Mouse (Mus musculus): Measurements from ENCODE around the gene Hoxb1.

Gene Hoxb1

GRCm38 (mm10) chr11:96334002-96334364 is 31.6 kb upstream of the Hoxb1 start:
- no peak for DNase-seq (ENCODE audit: low spot score)

GRCm38 (mm10) chr11:96334998-96335397 is 30.6 kb upstream of the Hoxb1 start:
- DNase-seq (ENCODE audit: low spot score) = no peak

DNA sequence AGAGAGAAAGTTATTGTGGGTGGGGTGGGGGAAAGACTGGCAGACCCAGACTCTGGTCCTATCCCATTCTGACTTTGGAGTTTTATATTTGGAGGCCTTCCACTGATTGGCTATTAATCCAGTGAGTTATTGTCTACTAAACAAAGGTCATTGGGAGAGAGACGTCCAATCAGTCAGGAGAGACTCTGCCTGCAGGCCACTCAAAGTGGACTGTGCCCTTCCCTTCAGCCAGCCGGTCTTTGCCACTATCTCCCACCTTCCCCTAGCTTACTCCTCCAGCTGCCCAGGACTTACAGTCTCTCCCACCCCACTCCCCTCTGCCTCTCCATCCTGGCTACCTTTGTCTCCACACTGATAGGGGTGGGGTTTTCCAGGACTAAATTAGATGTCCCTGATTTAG is 29.0 kb upstream of the Hoxb1 start:
- no peak for DNase-seq (ENCODE audit: low spot score)

- no peak for DNase-seq (ENCODE audit: low spot score)
These were observed 28.5 kb upstream of the Hoxb1 start for GRCm38 (mm10) chr11:96337026-96337425.

GRCm38 (mm10) chr11:96338957-96339855 is 26.3 kb upstream of the Hoxb1 start:
- no peak for DNase-seq (ENCODE audit: low spot score)

DNA sequence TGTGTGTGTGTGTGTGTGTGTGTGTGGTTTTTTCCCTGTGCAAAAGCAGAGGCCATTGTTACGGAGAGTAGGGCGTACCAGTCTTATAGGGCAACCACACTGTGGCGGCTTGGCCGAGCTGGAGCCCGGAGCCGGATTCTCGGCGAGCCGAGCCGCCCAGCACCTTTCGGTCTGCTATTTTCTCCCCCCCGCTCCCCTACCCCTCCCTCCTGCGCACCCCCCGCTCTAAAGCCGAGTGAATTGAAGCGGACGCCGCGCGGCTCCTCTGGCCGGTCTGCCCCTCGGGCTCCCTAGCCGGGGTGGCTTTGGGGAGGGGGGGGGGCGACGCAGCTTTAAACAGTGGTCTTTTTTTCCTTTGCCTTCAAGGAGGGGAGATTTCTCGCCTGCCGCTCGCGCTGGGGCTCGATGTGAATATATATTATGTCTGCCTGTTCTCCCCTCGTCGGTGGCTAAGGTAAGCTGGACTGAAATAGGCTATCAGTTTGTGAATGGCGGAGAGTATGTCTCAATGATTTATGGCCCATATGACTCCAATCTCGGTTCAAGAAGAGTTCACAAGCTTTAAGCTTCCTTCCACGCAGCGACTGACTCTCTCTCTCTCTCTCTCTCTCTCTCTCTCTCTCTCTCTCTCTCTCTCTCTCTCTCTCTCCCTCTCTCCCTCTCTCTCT is 24.7 kb upstream of the Hoxb1 start:
- no peak for DNase-seq (ENCODE audit: low spot score)

- no peak for DNase-seq (ENCODE audit: low spot score)
These were observed 23.6 kb upstream of the Hoxb1 start for GRCm38 (mm10) chr11:96341701-96342575.

DNA sequence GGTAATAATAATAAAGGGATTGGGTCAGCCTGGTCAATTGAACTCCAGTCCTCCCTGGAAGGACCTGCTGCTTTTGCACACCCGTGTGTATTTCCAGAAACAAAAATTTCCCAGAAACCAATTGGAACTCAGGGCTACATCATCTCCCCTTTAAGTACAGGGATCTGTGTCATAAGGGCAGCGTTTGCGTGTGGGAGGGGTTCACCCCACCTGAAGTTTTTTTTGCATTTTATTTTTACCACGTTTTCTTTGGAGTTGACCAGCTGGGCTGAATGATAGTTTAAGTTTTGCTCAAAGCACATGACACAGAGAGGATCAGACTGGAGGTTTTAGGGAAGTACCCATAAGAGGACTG is 23.0 kb upstream of the Hoxb1 start:
- no peak for DNase-seq (ENCODE audit: low spot score)

GRCm38 (mm10) chr11:96343206-96343745 is 22.3 kb upstream of the Hoxb1 start:
- DNase-seq (ENCODE audit: low spot score) = no peak

- DNase-seq (ENCODE audit: low spot score) = no peak
These were observed 21.3 kb upstream of the Hoxb1 start for GRCm38 (mm10) chr11:96344061-96344877.

DNA sequence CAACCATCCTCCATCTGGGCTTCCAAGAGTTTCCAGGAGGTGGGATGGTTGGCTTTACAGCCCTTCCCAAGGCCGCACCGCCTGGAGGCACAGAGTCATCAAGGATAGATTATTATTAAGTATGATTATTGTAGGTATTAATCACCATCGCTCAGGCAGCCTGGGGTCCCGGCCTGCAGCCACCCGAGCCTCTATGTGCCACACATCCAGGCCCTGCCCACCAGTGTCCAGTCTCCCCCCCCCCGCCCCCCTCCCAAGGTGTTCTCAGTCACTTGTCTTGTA is 20.7 kb upstream of the Hoxb1 start:
- DNase-seq (ENCODE audit: low spot score) = no peak

DNA sequence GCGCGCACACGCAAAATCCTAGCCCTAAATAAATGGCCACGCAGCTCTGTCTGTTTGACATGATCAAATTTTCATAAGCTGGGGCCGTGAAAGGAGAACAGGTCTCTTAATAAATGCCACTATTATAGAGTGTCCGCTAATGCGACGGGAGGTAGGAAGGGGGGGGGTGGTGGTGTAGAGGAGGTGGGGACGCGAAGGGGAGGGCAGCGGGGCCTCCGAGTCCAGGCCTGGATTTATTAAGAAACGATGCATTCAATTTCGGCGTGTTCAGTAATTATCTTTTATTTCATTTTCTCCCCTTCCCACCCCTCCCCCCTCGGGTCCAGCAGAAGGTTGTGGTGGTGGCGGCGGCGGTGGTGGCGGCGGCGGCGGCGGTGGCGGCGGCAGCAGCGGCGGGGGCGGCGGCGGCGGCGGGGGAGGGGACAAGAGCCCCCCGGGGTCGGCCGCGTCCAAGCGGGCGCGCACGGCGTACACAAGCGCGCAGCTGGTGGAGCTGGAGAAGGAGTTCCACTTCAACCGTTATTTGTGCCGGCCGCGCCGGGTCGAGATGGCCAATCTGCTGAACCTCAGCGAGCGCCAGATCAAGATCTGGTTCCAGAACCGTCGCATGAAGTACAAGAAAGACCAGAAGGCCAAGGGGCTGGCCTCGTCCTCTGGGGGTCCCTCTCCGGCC is 20.2 kb upstream of the Hoxb1 start:
- DNase-seq (ENCODE audit: low spot score) = no peak

DNA sequence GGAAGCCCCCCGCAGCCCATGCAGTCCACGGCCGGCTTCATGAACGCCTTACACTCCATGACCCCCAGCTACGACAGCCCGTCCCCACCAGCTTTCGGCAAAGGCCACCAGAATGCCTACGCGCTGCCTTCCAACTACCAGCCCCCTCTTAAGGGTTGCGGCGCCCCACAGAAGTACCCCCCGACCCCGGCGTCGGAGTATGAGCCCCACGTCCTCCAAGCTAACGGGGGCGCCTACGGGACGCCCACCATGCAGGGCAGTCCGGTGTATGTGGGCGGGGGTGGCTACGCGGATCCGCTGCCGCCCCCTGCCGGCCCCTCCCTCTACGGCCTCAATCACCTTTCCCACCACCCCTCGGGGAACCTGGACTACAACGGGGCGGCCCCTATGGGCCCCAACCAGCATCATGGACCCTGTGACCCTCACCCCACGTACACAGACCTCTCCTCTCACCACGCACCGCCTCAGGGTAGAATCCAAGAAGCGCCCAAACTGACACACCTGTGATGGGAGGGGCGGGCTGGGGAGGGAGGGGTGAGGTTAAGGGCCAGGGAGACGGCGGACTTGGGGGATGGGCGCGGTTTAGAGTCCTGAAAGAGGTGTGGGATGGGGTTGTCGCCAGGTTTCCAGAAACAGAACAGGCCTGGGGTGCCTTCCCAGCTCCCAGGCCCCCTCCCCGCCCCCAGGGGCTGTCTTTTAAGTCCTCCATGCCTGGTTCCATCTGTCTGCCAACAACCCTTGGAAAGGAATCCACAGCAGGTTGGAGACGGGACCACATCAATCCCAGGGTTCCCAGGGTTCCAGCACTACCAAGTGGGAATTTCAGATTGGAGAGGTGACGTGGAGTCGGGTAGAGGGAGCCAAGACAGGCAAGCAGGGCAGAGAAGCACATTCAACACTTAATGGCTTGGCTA is 19.4 kb upstream of the Hoxb1 start:
- no peak for DNase-seq (ENCODE audit: low spot score)

- no peak for DNase-seq (ENCODE audit: low spot score)
These were observed 18.5 kb upstream of the Hoxb1 start for GRCm38 (mm10) chr11:96346916-96347520.

DNA sequence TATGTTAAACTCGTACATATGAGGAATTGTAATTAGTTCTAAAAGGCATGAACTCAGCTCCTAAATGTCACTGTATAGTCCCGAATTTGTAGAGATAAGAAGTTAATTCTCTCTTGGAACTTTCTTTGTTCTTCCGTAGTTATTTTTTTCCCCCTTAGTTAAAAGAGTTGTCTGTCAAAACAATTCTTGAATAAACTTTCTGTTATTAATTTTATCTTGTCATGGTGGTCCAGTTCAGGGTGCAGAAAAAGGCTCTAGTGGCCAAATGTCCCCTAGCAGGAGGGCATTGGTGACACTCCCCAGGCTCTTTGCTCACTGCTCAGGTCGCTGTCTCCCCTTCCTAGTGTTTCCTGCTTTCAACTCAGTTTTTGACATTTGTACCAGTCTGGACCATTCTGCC is 17.8 kb upstream of the Hoxb1 start:
- DNase-seq (ENCODE audit: low spot score) = no peak

GRCm38 (mm10) chr11:96348141-96348928 is 17.2 kb upstream of the Hoxb1 start:
- DNase-seq (ENCODE audit: low spot score) = no peak

DNA sequence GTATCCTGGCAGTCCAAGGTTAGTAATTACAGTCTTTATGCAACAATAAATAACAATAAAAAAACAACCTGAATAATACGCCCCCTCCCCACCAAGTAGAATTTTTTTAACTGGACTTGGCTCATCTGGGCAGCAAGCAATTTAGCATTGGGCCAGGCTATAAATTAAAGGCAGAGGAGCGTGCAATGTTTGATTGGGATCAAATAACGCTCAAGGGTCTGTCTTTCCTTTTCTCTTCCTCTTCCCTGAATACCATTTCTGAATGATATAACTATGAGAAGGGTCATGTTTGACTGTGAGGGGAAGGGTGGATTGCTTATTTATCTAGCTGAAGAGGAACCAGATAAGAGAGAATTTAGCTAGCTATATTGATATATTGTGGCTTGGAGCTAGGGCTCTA is 16.6 kb upstream of the Hoxb1 start:
- DNase-seq (ENCODE audit: low spot score) = no peak

DNA sequence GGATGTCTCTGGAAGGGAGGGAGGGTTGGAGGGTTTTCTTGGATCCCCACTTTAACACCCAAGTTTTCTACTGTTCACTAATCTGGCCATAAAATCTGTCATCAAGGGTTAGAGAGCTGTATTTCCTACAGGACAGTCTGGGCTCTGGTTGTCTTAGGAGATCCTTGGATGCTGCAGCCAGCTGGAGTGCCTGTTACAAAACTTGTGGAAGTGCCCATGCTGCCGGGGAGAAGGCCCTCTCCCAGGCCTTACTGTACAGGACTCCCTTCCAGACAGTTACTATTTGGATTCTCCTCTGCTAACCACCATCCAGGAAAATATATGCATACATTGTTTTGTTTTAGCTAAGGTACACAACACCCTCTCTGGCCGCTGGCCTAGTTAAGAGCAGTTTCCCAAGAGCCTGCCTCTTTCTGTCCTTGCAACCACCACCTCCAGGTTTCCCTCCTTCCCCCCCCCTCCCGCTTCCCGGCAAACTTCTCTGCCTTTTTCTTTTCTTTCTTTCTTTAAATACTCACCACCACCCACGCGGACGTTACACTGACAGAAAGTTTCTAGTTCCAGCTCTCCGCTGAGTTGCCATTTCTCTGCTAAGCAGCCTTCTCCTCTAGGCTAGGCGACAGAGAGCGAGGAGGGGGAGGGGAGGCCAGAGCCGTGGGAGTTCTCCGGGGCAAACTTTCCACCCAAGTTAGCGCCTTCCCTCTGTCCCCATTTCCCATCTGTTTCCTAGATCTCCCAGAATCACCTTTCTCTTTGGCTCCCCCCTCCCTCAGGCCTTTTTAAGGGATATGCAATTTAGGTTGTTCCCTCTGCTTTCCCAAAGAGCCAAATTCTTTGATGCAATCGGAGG is 15.8 kb upstream of the Hoxb1 start:
- DNase-seq (ENCODE audit: low spot score) = no peak
